Mouse (Mus musculus) c-Kit-positive CD71-negative TER-119-negative erythroid progenitor cells, embryonic 14.5 days (primary cell): ENCODE data around the gene Madcam1.
A peak's percentile ranks its signal among the peaks of the same experiment; 100 is the strongest.

ENCODE experiments used
- DNase-seq: peaks from one replicate; pipeline ENCODE4 v3.0.0-alpha.2; 2013; ENCODE audit warnings: low read depth

The Madcam1 gene

GRCm38 (mm10) chr10:79668076-79668475, 3.7 kb downstream of the Madcam1 start:
- DNase-seq = no peak

GRCm38 (mm10) chr10:79668771-79669575, 4.6 kb downstream of the Madcam1 start, which contains the start of gene Tpgs1:
Gene Tpgs1 (plus strand): TSS chr10:79669369.
- peak; percentile 83 for DNase-seq

GRCm38 (mm10) chr10:79669576-79670057, 5.3 kb downstream of the Madcam1 start:
- DNase-seq = peak; percentile 43

GRCm38 (mm10) chr10:79670071-79670888, 5.9 kb downstream of the Madcam1 start:
- DNase-seq = no peak

GRCm38 (mm10) chr10:79671396-79672087, 7.2 kb downstream of the Madcam1 start:
- DNase-seq = no peak

GRCm38 (mm10) chr10:79672088-79672455, 7.7 kb downstream of the Madcam1 start:
- no peak for DNase-seq

- no peak for DNase-seq
These were observed 8.7 kb downstream of the Madcam1 start for GRCm38 (mm10) chr10:79673054-79673453.

GRCm38 (mm10) chr10:79675346-79676035, 11.1 kb downstream of the Madcam1 start:
- no peak for DNase-seq

GRCm38 (mm10) chr10:79680606-79681495, 16.5 kb downstream of the Madcam1 start:
- DNase-seq = no peak

- DNase-seq = peak; percentile 93
These were observed 17.4 kb downstream of the Madcam1 start, which contains the start of gene Cdc34 for GRCm38 (mm10) chr10:79681591-79682245. Gene Cdc34 (plus strand): TSS chr10:79682195.

GRCm38 (mm10) chr10:79682551-79682915, 18.2 kb downstream of the Madcam1 start:
- no peak for DNase-seq

- peak; percentile 75 for DNase-seq
These were observed 18.7 kb downstream of the Madcam1 start for GRCm38 (mm10) chr10:79682916-79683582.

GRCm38 (mm10) chr10:79683726-79684640, 19.6 kb downstream of the Madcam1 start:
- DNase-seq = no peak

- no peak for DNase-seq
These were observed 20.6 kb downstream of the Madcam1 start for GRCm38 (mm10) chr10:79684770-79685600.

GRCm38 (mm10) chr10:79686219-79686618, 21.9 kb downstream of the Madcam1 start:
- DNase-seq = no peak

GRCm38 (mm10) chr10:79686691-79687090, 22.3 kb downstream of the Madcam1 start:
- DNase-seq = no peak

GRCm38 (mm10) chr10:79687513-79687912, 23.2 kb downstream of the Madcam1 start:
- DNase-seq = no peak
